In the genomic region with DNA sequence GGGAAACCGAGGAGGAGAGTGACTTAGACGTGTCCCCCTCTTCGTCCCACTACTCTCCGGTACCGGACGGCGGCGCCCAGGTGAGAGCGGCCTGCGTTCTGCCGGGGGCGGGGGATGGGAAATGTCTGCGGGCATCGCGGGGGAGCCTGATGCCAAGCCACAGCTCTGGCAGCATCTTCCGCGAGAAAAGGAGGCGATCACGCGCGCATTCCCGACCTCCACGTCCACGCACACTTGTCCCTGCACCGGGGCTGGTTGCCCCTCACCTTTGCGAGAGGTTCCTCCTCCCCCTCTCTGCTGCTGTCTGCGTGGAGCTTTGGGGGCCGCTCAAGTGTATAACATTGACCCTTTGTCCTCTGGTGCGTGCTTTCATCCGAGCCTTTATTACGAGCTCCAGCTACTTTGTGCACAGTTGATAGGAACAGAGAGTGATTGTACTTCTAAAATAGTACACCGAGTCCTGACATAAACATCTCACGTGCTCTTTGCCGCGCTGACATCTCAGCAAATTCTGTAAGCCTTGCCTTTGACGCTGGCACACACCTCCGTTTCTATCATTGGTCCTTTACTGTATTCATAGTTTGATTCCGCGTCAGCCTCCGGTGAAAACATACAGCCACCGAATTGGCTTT, we compare ENCODE assay signal across 8 mouse cellular contexts. TPM values are rescaled to one million over a fixed set of nuclear protein-coding genes. Genes with fewer than 3 reads are reported as not detected.
DNase-seq lines count a peak whose midpoint lies in the region; ATAC-seq and TF ChIP-seq lines count a peak whose summit lies in the region.

No protein-coding gene starts in this region.

- peak overlapping the region; percentile 92 for H3K9ac ChIP-seq in forebrain, embryonic 13.5 days
- peak overlapping the region; percentile 90 for H3K9ac ChIP-seq in kidney, postnatal 0 days (ENCODE audit: low read depth, low read length)

- H3K36me3 ChIP-seq in forebrain, embryonic 13.5 days (ENCODE audit: poor library complexity, severe bottlenecking) = peaks cover 23% of the 10 kb centered on the region
- H3K36me3 ChIP-seq in kidney, postnatal 0 days (ENCODE audit: insufficient read depth, low read length) = peaks cover 11% of the 10 kb centered on the region
- peaks cover 4% of the 10 kb centered on the region; the same call in 1 of the 2 replicates for H3K36me3 ChIP-seq in splenic B cell, adult 2 months (ENCODE audit: control insufficient read depth, insufficient read depth, low read length, poor library complexity, severe bottlenecking)

- peak overlapping the region; percentile 81 for H3K4me2 ChIP-seq in forebrain, embryonic 13.5 days
- peak overlapping the region; percentile 79 for H3K4me2 ChIP-seq in kidney, postnatal 0 days (ENCODE audit: low read length)

- DNase-seq in kidney, adult 9 months = peak; percentile 63
- no peak for DNase-seq in kidney, adult 11 months
- DNase-seq in R1 (ENCODE audit: low read depth, low spot score) = peak; percentile 45
- peak; percentile 70 for DNase-seq in kidney, postnatal 0 days (ENCODE audit: low spot score)
- peak; percentile 52 for DNase-seq in splenic B cell, adult 2 months (ENCODE audit: low read depth, low spot score)
- no peak for DNase-seq in thymus, postnatal 4 days

- peak overlapping the region; percentile 91 for H3K4me3 ChIP-seq in forebrain, embryonic 13.5 days
- peak overlapping the region; percentile 89 for H3K4me3 ChIP-seq in kidney, postnatal 0 days (replicated peaks; ENCODE audit: low read depth, low read length)

- peak overlapping the region; percentile 81 for H3K27ac ChIP-seq in forebrain, embryonic 13.5 days
- peak overlapping the region; percentile 96 for H3K27ac ChIP-seq in kidney, postnatal 0 days

- no peaks in the 10 kb centered on the region for H3K27me3 ChIP-seq in forebrain, embryonic 13.5 days
- H3K27me3 ChIP-seq in kidney, postnatal 0 days (ENCODE audit: insufficient read depth, low read length) = no peaks in the 10 kb centered on the region
- no peaks in the 10 kb centered on the region for H3K27me3 ChIP-seq in splenic B cell, adult 2 months (ENCODE audit: control insufficient read depth, insufficient read depth, low read length, poor library complexity, severe bottlenecking)

- under 1% methylated on average over 37 of the region's 41 CpGs for WGBS in forebrain, embryonic 13.5 days
- under 1% methylated on average over 41 of the region's 41 CpGs for WGBS in kidney, postnatal 0 days

- no peak for TF ChIP-seq CTCF in kidney, postnatal 0 days (IDR thresholded peaks at IDR 0.05; ENCODE audit: low read depth)

- peak; percentile 70 for ATAC-seq in forebrain, embryonic 13.5 days
- peak; percentile 82 for ATAC-seq in kidney, postnatal 0 days (replicated peaks; ENCODE audit: low FRiP score, low read depth)
- ATAC-seq in megakaryocyte, adult 5-6 weeks (ENCODE audit: poor library complexity, severe bottlenecking) = peak; percentile 25

- no peaks in the 10 kb centered on the region for H3K9me3 ChIP-seq in forebrain, embryonic 13.5 days (replicated peaks)
- no peaks in the 10 kb centered on the region for H3K9me3 ChIP-seq in kidney, postnatal 0 days (replicated peaks; ENCODE audit: low read length)

- H3K4me1 ChIP-seq in forebrain, embryonic 13.5 days = peaks cover 26% of the 10 kb centered on the region
- H3K4me1 ChIP-seq in kidney, postnatal 0 days (replicated peaks; ENCODE audit: insufficient read depth, low read length) = peaks cover 6% of the 10 kb centered on the region; the same call in 1 of the 2 replicates

RNA-seq across cellular contexts. Expression of gene Cdc37l1, which starts 0.6 kb away (rescaled TPM):
- 47.4 and 50.7 TPM in 2 replicates for polyA plus RNA-seq in forebrain, embryonic 13.5 days (2015; fragmentation: Nextera tagmentation; extraction: Ambion mirVana)
- polyA plus RNA-seq in kidney, postnatal 0 days (2015; fragmentation: Nextera tagmentation; extraction: Ambion mirVana) = 28.2 and 33.0 TPM in 2 replicates
- total RNA-seq in megakaryocyte, adult 5-6 weeks (2015) = 25.6 and 33.3 TPM in 2 replicates
- 28.3 and 39.9 TPM in 2 replicates for total RNA-seq in megakaryocyte, adult 5-6 weeks (2017)

RNA-seq across cellular contexts. Expression of gene 4430402I18Rik, which starts 23.1 kb away (rescaled TPM):
- polyA plus RNA-seq in forebrain, embryonic 13.5 days (2015; fragmentation: Nextera tagmentation; extraction: Ambion mirVana) = 0.79 and 1.6 TPM in 2 replicates
- polyA plus RNA-seq in kidney, postnatal 0 days (2015; fragmentation: Nextera tagmentation; extraction: Ambion mirVana) = 9.0 and 10.3 TPM in 2 replicates
- 0.11 TPM in 1 of 2 replicates, not detected in the other for total RNA-seq in megakaryocyte, adult 5-6 weeks (2015)
- total RNA-seq in megakaryocyte, adult 5-6 weeks (2017) = 0.11 TPM in 1 of 2 replicates, not detected in the other

RNA-seq across cellular contexts. Expression of gene Plpp6, which starts 27.0 kb away (rescaled TPM):
- 5.3 and 5.5 TPM in 2 replicates for polyA plus RNA-seq in forebrain, embryonic 13.5 days (2015; fragmentation: Nextera tagmentation; extraction: Ambion mirVana)
- 16.6 and 19.7 TPM in 2 replicates for polyA plus RNA-seq in kidney, postnatal 0 days (2015; fragmentation: Nextera tagmentation; extraction: Ambion mirVana)
- 15.6 and 16.1 TPM in 2 replicates for total RNA-seq in megakaryocyte, adult 5-6 weeks (2015)
- total RNA-seq in megakaryocyte, adult 5-6 weeks (2017) = 6.7 and 7.2 TPM in 2 replicates

RNA-seq across cellular contexts. Expression of gene Ak3, which starts 57.1 kb away (rescaled TPM):
- polyA plus RNA-seq in forebrain, embryonic 13.5 days (2015; fragmentation: Nextera tagmentation; extraction: Ambion mirVana) = 57.7 and 59.5 TPM in 2 replicates
- 105 and 115 TPM in 2 replicates for polyA plus RNA-seq in kidney, postnatal 0 days (2015; fragmentation: Nextera tagmentation; extraction: Ambion mirVana)
- total RNA-seq in megakaryocyte, adult 5-6 weeks (2015) = 27.2 and 30.7 TPM in 2 replicates
- total RNA-seq in megakaryocyte, adult 5-6 weeks (2017) = 18.2 and 19.5 TPM in 2 replicates

Comparison
In these comparisons a context has a peak if more than half of its experiments do, and no peak if none do; other contexts are left out.
1. DNase-seq: peak in kidney, adult 9 months (single experiment), R1 (single experiment), kidney, postnatal 0 days (single experiment) and splenic B cell, adult 2 months (single experiment); none in kidney, adult 11 months (single experiment) and thymus, postnatal 4 days (single experiment).
2. ATAC-seq: peak in every context shown above with its lines; median percentile 82 in kidney, postnatal 0 days; 70 in forebrain, embryonic 13.5 days; 25 in megakaryocyte, adult 5-6 weeks.